Mouse (Mus musculus) ES-Bruce4 (cell line): Measurements from ENCODE around the gene Smoc2. TPM values are rescaled to one million over a fixed set of nuclear protein-coding genes. Genes with fewer than 3 reads are reported as not detected.

Experiments
- H3K27ac ChIP-seq: 2 replicates; pipeline ENCODE4 v1.5.1; 2012; ENCODE audit warnings: low read length, inconsistent platforms; ENCODE audit not compliant: insufficient read depth
- H3K27me3 ChIP-seq: 2 replicates; pipeline ENCODE4 v1.6.1; 2012; ENCODE audit warnings: mild to moderate bottlenecking, low read length, inconsistent platforms; ENCODE audit not compliant: control insufficient read depth, poor library complexity, insufficient read depth, severe bottlenecking
- H3K36me3 ChIP-seq: 2 replicates; pipeline ENCODE4 v1.6.1; 2012; ENCODE audit warnings: inconsistent platforms, mild to moderate bottlenecking, low read length, moderate library complexity; ENCODE audit not compliant: control insufficient read depth, poor library complexity, insufficient read depth, severe bottlenecking
- H3K4me1 ChIP-seq: one replicate; pipeline ENCODE4 v1.8.1; 2011; ENCODE audit warnings: low read length; ENCODE audit not compliant: control insufficient read depth, insufficient read depth
- H3K4me3 ChIP-seq: 2 replicates; pipeline ENCODE4 v1.5.1; 2011; ENCODE audit warnings: low read depth, mild to moderate bottlenecking, low read length
- H3K9ac ChIP-seq: 2 replicates; pipeline ENCODE4 v1.6.1; 2012; ENCODE audit warnings: low read depth, mild to moderate bottlenecking, inconsistent platforms; ENCODE audit not compliant: poor library complexity, severe bottlenecking
- H3K9me3 ChIP-seq: replicated peaks from 2 replicates; pipeline ENCODE4 v1.6.1; 2012; ENCODE audit warnings: mild to moderate bottlenecking, low read length, inconsistent platforms; ENCODE audit not compliant: control insufficient read depth, poor library complexity, insufficient read depth, severe bottlenecking
- CTCF ChIP-seq: IDR thresholded peaks from one replicate; pipeline ENCODE4 v1.8.1; 2011; ENCODE audit warnings: low read depth, low read length
- EP300 ChIP-seq: IDR thresholded peaks from 2 replicates; pipeline ENCODE4 v1.6.1; 2011; ENCODE audit warnings: low read depth, low read length; ENCODE audit not compliant: insufficient read depth
- POLR2A ChIP-seq: IDR thresholded peaks from one replicate; pipeline ENCODE4 v1.8.1; 2011; ENCODE audit warnings: low read length; ENCODE audit not compliant: insufficient read depth
- polyA plus RNA-seq: library from polyadenylated mRNA; stranded (reverse); fragments of >200 nt; gene quantifications from 2 replicates; pipeline ENCODE4 v1.2.4, GENCODE M21; 2011; ENCODE audit warnings: low read depth; ENCODE audit not compliant: missing spikeins, insufficient read depth, insufficient read length

Gene Smoc2
- polyA plus RNA-seq, 1 experiment: 1.2 TPM

- Histone ChIP-seq H3K9ac (no peak overlapping the region), H3K4me3 (no peak overlapping the region), H3K36me3 (no peaks in the 10 kb centered on the region), H3K4me1 (no peaks in the 10 kb centered on the region), H3K9me3 (no peaks in the 10 kb centered on the region), H3K27ac (no peak overlapping the region), H3K27me3 (no peaks in the 10 kb centered on the region)
- TF ChIP-seq CTCF (no peak), EP300 (no peak), POLR2A (no peak)
These were observed 42.2 kb upstream of the Smoc2 start for GRCm38 (mm10) chr17:14237134-14237533.

DNA sequence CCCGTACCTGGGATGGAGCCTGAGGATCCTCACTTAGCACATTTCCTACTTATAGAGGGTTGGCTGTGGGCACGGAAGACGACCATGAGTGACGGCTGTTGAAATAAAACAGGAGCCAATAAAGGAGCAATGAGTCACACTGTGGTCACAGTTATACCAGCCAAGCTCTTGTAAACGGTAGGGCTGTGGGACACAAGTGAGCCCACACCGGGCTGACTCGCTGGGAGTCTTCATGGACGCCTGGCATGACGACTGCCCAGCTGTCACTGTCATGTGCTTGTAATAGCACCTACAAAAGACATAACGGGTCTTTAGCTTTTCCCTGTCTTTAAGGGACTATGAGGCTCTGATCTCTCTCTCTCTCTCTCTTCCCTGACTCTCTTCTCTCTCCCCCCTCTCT is 39.3 kb upstream of the Smoc2 start:
- H3K27me3 ChIP-seq: no peaks in the 10 kb centered on the region
- H3K9me3 ChIP-seq: no peaks in the 10 kb centered on the region
- H3K27ac ChIP-seq: no peak overlapping the region
- no peak for TF ChIP-seq CTCF
- no peak for TF ChIP-seq EP300
- no peak for TF ChIP-seq POLR2A
- H3K4me3 ChIP-seq: no peak overlapping the region
- no peaks in the 10 kb centered on the region for H3K36me3 ChIP-seq
- H3K4me1 ChIP-seq: no peaks in the 10 kb centered on the region
- no peak overlapping the region for H3K9ac ChIP-seq

- Histone ChIP-seq H3K36me3 (no peaks in the 10 kb centered on the region), H3K9me3 (no peaks in the 10 kb centered on the region), H3K4me3 (no peak overlapping the region), H3K27ac (no peak overlapping the region), H3K27me3 (no peaks in the 10 kb centered on the region), H3K4me1 (no peaks in the 10 kb centered on the region), H3K9ac (no peak overlapping the region)
- TF ChIP-seq EP300 (no peak), POLR2A (no peak), CTCF (no peak)
These were observed 36.7 kb upstream of the Smoc2 start for GRCm38 (mm10) chr17:14242634-14243033.

GRCm38 (mm10) chr17:14244195-14244965 is 34.9 kb upstream of the Smoc2 start:
- Histone ChIP-seq H3K9me3 (no peaks in the 10 kb centered on the region), H3K27me3 (no peaks in the 10 kb centered on the region), H3K36me3 (no peaks in the 10 kb centered on the region), H3K9ac (no peak overlapping the region), H3K4me1 (no peaks in the 10 kb centered on the region), H3K4me3 (no peak overlapping the region), H3K27ac (no peak overlapping the region)
- TF ChIP-seq POLR2A (no peak), EP300 (no peak), CTCF (no peak)

GRCm38 (mm10) chr17:14246266-14246665 is 33.0 kb upstream of the Smoc2 start:
- no peaks in the 10 kb centered on the region for H3K9me3 ChIP-seq
- H3K27ac ChIP-seq: no peak overlapping the region
- no peaks in the 10 kb centered on the region for H3K27me3 ChIP-seq
- no peak overlapping the region for H3K4me3 ChIP-seq
- no peak overlapping the region for H3K9ac ChIP-seq
- no peak for TF ChIP-seq EP300
- no peak for TF ChIP-seq POLR2A
- no peak for TF ChIP-seq CTCF
- no peaks in the 10 kb centered on the region for H3K4me1 ChIP-seq
- H3K36me3 ChIP-seq: no peaks in the 10 kb centered on the region

- no peak overlapping the region for H3K9ac ChIP-seq
- no peak overlapping the region for H3K27ac ChIP-seq
- H3K27me3 ChIP-seq: no peaks in the 10 kb centered on the region
- no peaks in the 10 kb centered on the region for H3K4me1 ChIP-seq
- no peak overlapping the region for H3K4me3 ChIP-seq
- no peaks in the 10 kb centered on the region for H3K36me3 ChIP-seq
- no peak for TF ChIP-seq CTCF
- TF ChIP-seq EP300: no peak
- TF ChIP-seq POLR2A: no peak
- H3K9me3 ChIP-seq: no peaks in the 10 kb centered on the region
These were observed 31.4 kb upstream of the Smoc2 start for GRCm38 (mm10) chr17:14247931-14248330.
